Mouse (Mus musculus) brain, embryonic 14.5 days (tissue): Measurements from ENCODE around the gene Kif3c.

Experiments
- CTCF ChIP-seq: fragments of 200-500 bp; IDR thresholded peaks from 2 replicates; pipeline ENCODE4 v1.5.1; 2012; ENCODE audit warnings: inconsistent platforms, mild to moderate bottlenecking, moderate library complexity, borderline replicate concordance; ENCODE audit not compliant: insufficient read depth, insufficient read length; ENCODE audit errors: extremely low read depth
- POLR2A ChIP-seq: fragments of 200-500 bp; IDR thresholded peaks from 2 replicates; pipeline ENCODE4 v1.6.1; 2012; ENCODE audit warnings: mild to moderate bottlenecking, inconsistent platforms, borderline replicate concordance; ENCODE audit not compliant: poor library complexity, insufficient read depth, insufficient read length, severe bottlenecking; ENCODE audit errors: extremely low read depth

DNA sequence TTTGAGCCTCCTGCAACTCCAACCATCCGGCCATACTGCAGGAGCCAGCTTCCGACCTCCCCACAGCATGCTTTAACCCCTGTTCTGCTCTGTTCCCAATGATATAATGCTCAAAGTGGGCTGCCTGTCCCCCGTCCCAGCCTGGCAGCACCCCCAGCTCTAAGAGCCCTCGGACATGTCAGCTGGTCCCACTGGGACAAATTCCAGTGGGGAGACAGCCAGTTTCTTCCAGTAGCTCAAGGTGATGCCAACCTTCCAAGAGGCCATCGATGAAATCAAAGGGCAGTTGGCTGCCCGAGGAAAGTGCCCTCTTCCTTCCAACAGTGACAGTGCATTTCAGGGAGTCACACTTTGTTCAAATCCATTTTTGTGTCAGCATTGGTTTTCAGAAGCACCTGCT, 20.3 kb downstream of the Kif3c start:
- TF ChIP-seq CTCF (no peak), POLR2A (no peak)
